Mouse (Mus musculus) embryonic facial prominence, embryonic 10.5 days (tissue): ENCODE measurements at regions not wholly inside any gene's neighbourhood (a gene's known extent, or its start where the extent isn't known, plus 50 kb on each side); places are given as distances from the start of the nearest gene placed in this dataset.

Experiments used
- DNase-seq: peaks from one replicate; pipeline ENCODE4 v3.0.0-alpha.2; 2017; ENCODE audit warnings: low spot score
- H3K27ac ChIP-seq: fragments of 300-500 bp; sonication (generic); replicated peaks from 2 replicates; pipeline ENCODE4 v1.5.1; 2016; ENCODE audit warnings: mild to moderate bottlenecking
- H3K27me3 ChIP-seq: fragments of 300-500 bp; sonication (generic); replicated peaks from 2 replicates; pipeline ENCODE4 v1.6.1; 2016; ENCODE audit warnings: low read depth, mild to moderate bottlenecking; ENCODE audit not compliant: poor library complexity, severe bottlenecking
- H3K36me3 ChIP-seq: fragments of 300-500 bp; sonication (generic); replicated peaks from 2 replicates; pipeline ENCODE4 v1.6.1; 2016; ENCODE audit warnings: mild to moderate bottlenecking, moderate library complexity
- H3K4me1 ChIP-seq: fragments of 300-500 bp; sonication (generic); 2 replicates; pipeline ENCODE4 v1.6.1; 2016
- H3K4me3 ChIP-seq: fragments of 300-500 bp; sonication (generic); 2 replicates; pipeline ENCODE4 v1.5.1; 2016; ENCODE audit warnings: mild to moderate bottlenecking, moderate library complexity
- H3K9me3 ChIP-seq: fragments of 300-500 bp; sonication (generic); 2 replicates; pipeline ENCODE4 v1.6.1; 2016; ENCODE audit warnings: mild to moderate bottlenecking
- WGBS: fragments of 180-500 bp; shearing (Covaris S2); methylation state at CpG from one replicate; pipeline ENCODE4 v1.1.7; 2016; 5-methylcytosine and 5-hydroxymethylcytosine counted together

- peak; percentile 56 for DNase-seq
- Histone ChIP-seq H3K4me3 (no peak overlapping the region), H3K27me3 (peaks cover 31% of the 10 kb centered on the region), H3K36me3 (no peaks in the 10 kb centered on the region), H3K27ac (peak overlapping the region; percentile 21; the same call in 1 of the 2 replicates), H3K4me1 (peaks cover 65% of the 10 kb centered on the region), H3K9me3 (0 out of 2 replicates have a peak, but pooled peaks cover 2% of the 10 kb centered on the region)
- WGBS: 44% methylated on average over 12 of the region's 12 CpGs
Measured at GRCm38 (mm10) chr11:117425927-117426326, 58.2 kb upstream of the Gm11733 start.

DNA sequence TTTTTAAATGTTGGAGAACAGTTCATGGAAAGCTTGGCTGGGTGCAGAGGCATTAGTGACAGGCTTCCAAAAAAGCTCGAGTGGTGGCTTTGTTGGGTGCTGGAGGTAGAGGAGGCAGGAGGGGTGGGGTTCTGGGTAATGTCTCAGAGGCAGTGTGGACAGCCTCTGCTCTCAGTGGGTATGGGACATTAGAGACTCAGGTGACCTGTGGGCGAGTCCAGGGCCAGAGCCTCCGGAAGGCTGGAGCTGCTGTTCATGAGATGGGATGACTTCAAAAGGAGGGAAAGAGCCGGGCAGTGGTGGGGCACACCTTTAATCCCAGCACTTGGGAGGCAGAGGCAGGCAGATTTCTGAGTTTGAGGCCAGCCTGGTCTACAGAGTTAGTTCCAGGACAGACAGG, 57.5 kb upstream of the Gm11733 start:
- Histone ChIP-seq H3K4me3 (no peak overlapping the region), H3K27me3 (peaks cover 31% of the 10 kb centered on the region), H3K27ac (no peak overlapping the region; the same call in 1 of the 2 replicates), H3K4me1 (peaks cover 64% of the 10 kb centered on the region), H3K36me3 (no peaks in the 10 kb centered on the region), H3K9me3 (0 out of 2 replicates have a peak, but pooled peaks cover 2% of the 10 kb centered on the region)
- 86% methylated on average over 4 of the region's 4 CpGs for WGBS
- DNase-seq: no peak

- Histone ChIP-seq H3K4me1 (peaks cover 61% of the 10 kb centered on the region), H3K27me3 (peaks cover 32% of the 10 kb centered on the region), H3K27ac (peak overlapping the region; percentile 72), H3K36me3 (no peaks in the 10 kb centered on the region), H3K4me3 (no peak overlapping the region), H3K9me3 (peaks cover 2% of the 10 kb centered on the region; the same call in 1 of the 2 replicates)
- peak; percentile 55 for DNase-seq
- WGBS: 67% methylated on average over 17 of the region's 17 CpGs
Measured at GRCm38 (mm10) chr11:117427808-117428510, 56.2 kb upstream of the Gm11733 start.

DNA sequence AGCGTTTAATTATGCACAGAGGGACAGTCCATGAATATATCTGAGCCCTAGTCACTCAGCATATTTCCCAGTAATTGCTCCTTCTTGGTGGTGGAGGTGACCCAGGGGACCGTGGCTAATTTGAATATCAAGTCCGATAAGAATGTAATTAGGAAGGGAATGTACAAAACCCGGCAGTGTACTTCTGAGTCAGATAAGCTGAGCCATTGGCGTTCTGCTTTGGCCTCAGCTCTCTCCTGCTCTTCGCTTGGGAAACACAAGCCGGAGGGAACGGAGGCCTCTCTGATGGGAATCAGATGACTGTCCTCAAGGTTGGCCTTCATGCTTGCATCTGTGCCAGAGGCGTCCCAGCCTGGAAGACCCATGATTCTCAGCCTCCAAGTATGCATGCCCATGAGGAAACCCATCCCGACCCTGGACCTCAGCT, 54.8 kb upstream of the Gm11733 start:
- H3K27ac ChIP-seq: no peak overlapping the region
- 77% methylated on average over 10 of the region's 10 CpGs for WGBS
- no peak overlapping the region for H3K4me3 ChIP-seq
- no peak for DNase-seq
- H3K9me3 ChIP-seq: peaks cover 9% of the 10 kb centered on the region; the same call in 1 of the 2 replicates
- H3K27me3 ChIP-seq: peaks cover 32% of the 10 kb centered on the region
- peaks cover 61% of the 10 kb centered on the region for H3K4me1 ChIP-seq
- no peaks in the 10 kb centered on the region for H3K36me3 ChIP-seq

DNA sequence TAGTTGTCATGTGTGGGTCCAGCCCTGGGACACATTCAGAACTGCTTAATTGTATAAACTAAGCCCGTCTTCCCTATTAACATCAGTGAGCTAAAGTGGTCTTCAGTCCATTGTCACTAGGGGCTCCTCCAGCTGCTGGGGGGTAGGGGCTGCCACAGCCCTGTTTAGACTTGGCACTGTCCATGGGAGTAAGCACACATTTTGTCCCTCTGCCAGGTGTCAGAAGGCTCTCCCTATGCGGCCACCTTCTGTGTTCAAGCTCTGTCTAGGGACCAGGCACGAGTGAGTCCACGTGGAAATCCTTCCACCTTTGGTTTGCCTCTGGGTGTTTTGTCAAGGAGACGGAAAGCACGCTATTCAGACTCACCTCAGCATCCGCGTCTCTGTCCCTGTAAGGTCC, 54.3 kb upstream of the Gm11733 start:
- Histone ChIP-seq H3K27ac (no peak overlapping the region), H3K4me3 (no peak overlapping the region), H3K9me3 (peaks cover 9% of the 10 kb centered on the region; the same call in 1 of the 2 replicates), H3K27me3 (peaks cover 32% of the 10 kb centered on the region), H3K4me1 (peaks cover 59% of the 10 kb centered on the region), H3K36me3 (no peaks in the 10 kb centered on the region)
- 60% methylated on average over 8 of the region's 8 CpGs for WGBS
- no peak for DNase-seq

DNA sequence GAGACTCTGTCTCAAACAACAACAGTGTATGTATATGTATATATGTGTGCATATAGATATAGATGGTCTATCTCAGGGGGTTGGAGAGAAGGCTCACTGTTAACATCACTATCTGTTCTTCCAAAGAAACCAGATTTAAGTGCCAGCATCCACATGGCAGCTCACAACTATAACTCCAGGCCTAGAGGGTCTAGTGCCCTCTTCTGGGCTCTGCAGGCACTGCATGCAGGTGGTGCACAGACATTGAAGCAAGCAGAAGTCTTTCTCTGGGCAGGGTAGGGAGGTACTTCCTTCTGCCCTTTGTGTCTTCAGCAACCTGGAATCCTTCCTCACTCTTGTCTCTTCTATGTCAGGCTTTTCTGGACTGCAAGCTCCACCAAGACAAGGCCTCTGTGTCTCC, 50.1 kb upstream of the Gm11733 start:
- peaks cover 67% of the 10 kb centered on the region for H3K27me3 ChIP-seq
- DNase-seq: no peak
- H3K4me3 ChIP-seq: no peak overlapping the region
- H3K27ac ChIP-seq: no peak overlapping the region
- peaks cover 47% of the 10 kb centered on the region for H3K4me1 ChIP-seq
- H3K36me3 ChIP-seq: no peaks in the 10 kb centered on the region
- peaks cover 9% of the 10 kb centered on the region; the same call in 1 of the 2 replicates for H3K9me3 ChIP-seq
